Mouse (Mus musculus) lung, postnatal 0 days (tissue): Measurements from ENCODE around the gene 1700017B05Rik.

Experiments
- CTCF ChIP-seq: IDR thresholded peaks from 2 replicates; pipeline ENCODE4 v1.5.1; 2016; ENCODE audit warnings: antibody characterized with exemption, mild to moderate bottlenecking
- EP300 ChIP-seq: IDR thresholded peaks from 2 replicates; pipeline ENCODE4 v1.6.1; 2016; ENCODE audit warnings: antibody characterized with exemption, mild to moderate bottlenecking, control low read depth

- TF ChIP-seq EP300 (no peak), CTCF (no peak)
These were observed 47.9 kb downstream of the 1700017B05Rik start for GRCm38 (mm10) chr9:57214500-57214899.
